Mouse (Mus musculus): ENCODE results near the gene Rpl36a. TPM values are rescaled to one million over a fixed set of nuclear protein-coding genes. Genes with fewer than 3 reads are reported as not detected.

The Rpl36a gene
- polyA plus RNA-seq, 1 experiment = 141 TPM

Other genes with a start within 250 kb of the Rpl36a start
- gene Drp2, start 181.1 kb upstream of the Rpl36a start, polyA plus RNA-seq (2012; rRNA removed) = 0.30 and 0.34 TPM in 2 replicates
- not detected in 2 replicates for gene Taf7l, start 109.2 kb upstream of the Rpl36a start, polyA plus RNA-seq (2012; rRNA removed)
- 3.0 and 4.0 TPM in 2 replicates for gene Timm8a1, start 43.8 kb upstream of the Rpl36a start, polyA plus RNA-seq (2012; rRNA removed)
- gene Btk, start 2.1 kb upstream of the Rpl36a start, polyA plus RNA-seq (2012; rRNA removed) = 2.0 and 2.1 TPM in 2 replicates
- 3.9 and 4.1 TPM in 2 replicates for gene Gla, start 15.5 kb downstream of the Rpl36a start, polyA plus RNA-seq (2012; rRNA removed)
- 9.3 and 11.9 TPM in 2 replicates for gene Hnrnph2, start 15.5 kb downstream of the Rpl36a start, polyA plus RNA-seq (2012; rRNA removed)
- 0.11 and 0.23 TPM in 2 replicates for gene Armcx4, start 100.9 kb downstream of the Rpl36a start, polyA plus RNA-seq (2012; rRNA removed)
- gene Armcx1, start 132.3 kb downstream of the Rpl36a start, polyA plus RNA-seq (2012; rRNA removed) = 0.77 and 1.4 TPM in 2 replicates
- gene Armcx6, start 165.8 kb downstream of the Rpl36a start, polyA plus RNA-seq (2012; rRNA removed) = 0.38 and 0.44 TPM in 2 replicates
- gene Armcx3, start 170.9 kb downstream of the Rpl36a start, polyA plus RNA-seq (2012; rRNA removed) = 2.9 and 3.0 TPM in 2 replicates
- gene Armcx2, start 223.6 kb downstream of the Rpl36a start, polyA plus RNA-seq (2012; rRNA removed) = 2.7 and 3.5 TPM in 2 replicates

All from large intestine, adult 2 months (tissue).